Mouse (Mus musculus) left cerebral cortex, postnatal 36 days (tissue): Measurements from ENCODE around the gene Pi4kb. TPM values are rescaled to one million over a fixed set of nuclear protein-coding genes. Genes with fewer than 3 reads are reported as not detected.
A peak's percentile ranks its signal among the peaks of the same experiment; 100 is the strongest.

Experiments used
- DNase-seq, 2 experiments: peaks; one replicate each; pipeline ENCODE4 v3.0.0; 2021 to 2022; ENCODE audit warnings: low spot score in 2 of 2, mixed read lengths in 1 of 2
- intact Hi-C: fragments of 180-260 bp; cut with DNase I; formaldehyde crosslinking; loops from one replicate; pipeline ENCODE4 v1.15.1; 2025
- microRNA-seq: library from miRNA; unstranded; fragments of <30 nt; microRNA quantifications from one replicate; pipeline ENCODE4 v1.2.0, GENCODE M21; 2022
- total RNA-seq, 2 experiments: library from RNA; stranded (reverse); gene quantifications; 2 replicates each; pipeline ENCODE4 v1.2.3; 2021

The Pi4kb gene
- total RNA-seq, 2 experiments from 2014 or later: 55.4 to 57.1 TPM

- DNase-seq: no peak
- intact Hi-C loops: no loop called here
Measured at GRCm38 (mm10) chr3:95043251-95043650, 68.7 kb downstream of the Pi4kb start.

GRCm38 (mm10) chr3:95046462-95047057 lies 72.0 kb downstream of the Pi4kb start:
- intact Hi-C loops: no loop called here
- DNase-seq: no peak

GRCm38 (mm10) chr3:95047914-95048313 lies 73.4 kb downstream of the Pi4kb start:
- intact Hi-C loops: no loop called here
- no peak for DNase-seq

GRCm38 (mm10) chr3:95052959-95053358 lies 78.4 kb downstream of the Pi4kb start:
- intact Hi-C loops: no loop called here
- no peak for DNase-seq

- intact Hi-C loops: no loop called here
- DNase-seq: no peak
Measured at GRCm38 (mm10) chr3:95053701-95054100, 79.2 kb downstream of the Pi4kb start.

- intact Hi-C loops: loop anchor here (5.0 kb wide), 1 partner anchor 53 kb away; the partner anchor contains the start of gene Pip5k1a
- DNase-seq: no peak
Measured at GRCm38 (mm10) chr3:95054481-95055260, 80.1 kb downstream of the Pi4kb start.

- intact Hi-C loops: loop anchor here (5.0 kb wide), 1 partner anchor 51 kb away; the partner anchor contains the start of gene Pip5k1a
- no peak for DNase-seq
Measured at GRCm38 (mm10) chr3:95056275-95056674, 81.7 kb downstream of the Pi4kb start.

Small RNA genes lying within 50 kb of the gene (microRNA-seq; reads per million reads assigned to microRNA genes)
- gene Mir7013: 5.6 reads per million, percentile 19 among the genes with 10 or more reads in this experiment

Other genes starting within 250 kb of the Pi4kb start
- 1 to 10 TPM; 2.9 to 4.0 TPM for gene Cgn, start 188.2 kb upstream of the Pi4kb start, total RNA-seq
- gene Pogz, start 137.2 kb upstream of the Pi4kb start, total RNA-seq: 10 to 100 TPM; 48.9 to 69.1 TPM
- 100 to 1,000 TPM; 267 TPM for gene Psmb4, start 87.8 kb upstream of the Pi4kb start, total RNA-seq
- gene Selenbp1, start 41.7 kb upstream of the Pi4kb start, total RNA-seq: 10 to 100 TPM in 1 of 2 experiments, 1 to 10 TPM in 1; 9.7 to 10.0 TPM
- 10 to 100 TPM; 20.6 to 24.4 TPM for gene Rfx5, start 20.7 kb upstream of the Pi4kb start, total RNA-seq
- gene Zfp687, start 40.7 kb downstream of the Pi4kb start, total RNA-seq: 10 to 100 TPM; 24.0 to 26.1 TPM
- gene Psmd4, start 67.9 kb downstream of the Pi4kb start, total RNA-seq: 100 to 1,000 TPM; 143 to 149 TPM
- gene Pip5k1a, start 132.2 kb downstream of the Pi4kb start, total RNA-seq: 10 to 100 TPM; 51.7 to 56.3 TPM
- 10 to 100 TPM; 39.7 to 46.7 TPM for gene Vps72, start 136.3 kb downstream of the Pi4kb start, total RNA-seq
- gene Tmod4, start 149.7 kb downstream of the Pi4kb start, total RNA-seq: under 1 TPM in 1 of 2 experiments, not detected in 1; 0.88 TPM
- 10 to 100 TPM; 46.1 to 46.4 TPM for gene Scnm1, start 159.3 kb downstream of the Pi4kb start, total RNA-seq
- 10 to 100 TPM; 16.3 to 18.4 TPM for gene Lysmd1, start 159.4 kb downstream of the Pi4kb start, total RNA-seq
- gene Tnfaip8l2, start 167.6 kb downstream of the Pi4kb start, total RNA-seq: 1 to 10 TPM; 2.5 TPM
- gene Sema6c, start 185.7 kb downstream of the Pi4kb start, total RNA-seq: 10 to 100 TPM; 20.2 to 21.0 TPM
- 10 to 100 TPM in 1 of 2 experiments, 1 to 10 TPM in 1; 6.3 to 13.4 TPM for gene Gabpb2, start 243.2 kb downstream of the Pi4kb start, total RNA-seq